Mouse (Mus musculus) lung, postnatal 0 days (tissue): ENCODE results near the gene Pprc1.

ENCODE experiments used
- CTCF ChIP-seq: IDR thresholded peaks from 2 replicates; pipeline ENCODE4 v1.5.1; 2016; ENCODE audit warnings: antibody characterized with exemption, mild to moderate bottlenecking
- EP300 ChIP-seq: IDR thresholded peaks from 2 replicates; pipeline ENCODE4 v1.6.1; 2016; ENCODE audit warnings: antibody characterized with exemption, mild to moderate bottlenecking, control low read depth

GRCm38 (mm10) chr19:46040149-46040902 is 4.4 kb upstream of the Pprc1 start:
- TF ChIP-seq CTCF = no peak
- TF ChIP-seq EP300 = no peak
